Mouse (Mus musculus): ENCODE results near the gene Tmem248. TPM values are rescaled to one million over a fixed set of nuclear protein-coding genes. Genes with fewer than 3 reads are reported as not detected.
"Not testable (repeated sequence)": the region's sequence is repeated elsewhere in the genome, so short reads cannot be mapped to it uniquely, and the experiment has no call there.

Gene Tmem248
- polyA plus RNA-seq, 1 experiment from 2014 or later: 22.3 TPM

DNA sequence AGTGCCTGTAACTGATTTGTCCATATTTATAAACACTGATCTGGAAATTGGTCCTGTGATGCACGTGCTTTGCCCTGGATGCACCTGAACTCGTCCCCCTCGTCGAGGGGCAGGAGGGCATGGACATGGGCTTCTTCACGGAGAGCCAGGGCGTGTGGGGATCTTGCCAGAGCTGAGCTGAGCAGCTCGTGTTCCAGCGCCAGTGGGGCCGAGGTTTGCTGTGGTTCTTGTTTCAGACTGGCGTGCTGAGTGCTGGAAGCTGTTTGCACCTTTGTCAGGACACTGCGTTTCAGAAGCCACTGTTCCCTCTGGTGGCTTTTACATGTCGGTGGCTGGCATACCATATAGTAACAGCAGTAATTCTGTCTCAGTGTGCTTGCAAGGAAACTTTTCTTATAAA, 24.5 kb downstream of the Tmem248 start:
- 95% methylated on average over 12 of the region's 12 CpGs for WGBS
- H3K9ac ChIP-seq (replicated peaks; ENCODE audit: low read depth, low read length): no peak overlapping the region
- H3K9me3 ChIP-seq (ENCODE audit: control insufficient read depth, low read length): no peaks in the 10 kb centered on the region
- no peak for ATAC-seq
- H3K27ac ChIP-seq (ENCODE audit: low read length): no peak overlapping the region
- no peak overlapping the region for H3K4me2 ChIP-seq (ENCODE audit: low read length)
- H3K4me3 ChIP-seq (replicated peaks; ENCODE audit: low read length): no peak overlapping the region
- H3K36me3 ChIP-seq (ENCODE audit: control insufficient read depth, insufficient read depth): peaks cover 57% of the 10 kb centered on the region
- no peaks in the 10 kb centered on the region for H3K27me3 ChIP-seq (replicated peaks; ENCODE audit: control insufficient read depth, insufficient read depth, low read length)
- H3K4me1 ChIP-seq (replicated peaks; ENCODE audit: control insufficient read depth, insufficient read depth, low read length): no peaks in the 10 kb centered on the region

DNA sequence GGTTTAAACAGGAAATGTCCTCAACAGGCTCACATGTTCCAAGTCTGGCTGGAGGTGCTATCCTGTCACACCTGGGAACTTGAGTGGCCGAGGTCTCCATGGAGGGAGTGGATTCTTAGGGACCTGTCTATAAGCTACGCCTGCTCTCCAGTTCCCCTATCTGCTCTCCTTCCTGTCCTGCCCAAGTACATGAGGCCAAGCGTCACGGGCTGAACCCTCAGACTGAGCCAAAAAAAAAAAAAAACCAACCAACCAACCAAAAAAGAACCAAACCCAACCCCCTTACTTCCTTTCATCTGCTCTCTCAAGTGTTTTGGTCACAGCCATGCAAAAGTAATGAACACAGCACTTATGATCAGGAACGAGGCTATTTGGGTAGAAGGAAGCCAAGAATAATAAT, 30.9 kb downstream of the Tmem248 start:
- no peak overlapping the region for H3K27ac ChIP-seq (ENCODE audit: low read length)
- H3K36me3 ChIP-seq (ENCODE audit: control insufficient read depth, insufficient read depth): peaks cover 53% of the 10 kb centered on the region
- H3K4me3 ChIP-seq (replicated peaks; ENCODE audit: low read length): no peak overlapping the region
- H3K27me3 ChIP-seq (replicated peaks; ENCODE audit: control insufficient read depth, insufficient read depth, low read length): no peaks in the 10 kb centered on the region
- ATAC-seq: no peak
- H3K4me2 ChIP-seq (ENCODE audit: low read length): no peak overlapping the region
- no peaks in the 10 kb centered on the region for H3K4me1 ChIP-seq (replicated peaks; ENCODE audit: control insufficient read depth, insufficient read depth, low read length)
- WGBS: 88% methylated on average over 5 of the region's 5 CpGs
- H3K9ac ChIP-seq (replicated peaks; ENCODE audit: low read depth, low read length): no peak overlapping the region
- H3K9me3 ChIP-seq (ENCODE audit: control insufficient read depth, low read length): no peaks in the 10 kb centered on the region

DNA sequence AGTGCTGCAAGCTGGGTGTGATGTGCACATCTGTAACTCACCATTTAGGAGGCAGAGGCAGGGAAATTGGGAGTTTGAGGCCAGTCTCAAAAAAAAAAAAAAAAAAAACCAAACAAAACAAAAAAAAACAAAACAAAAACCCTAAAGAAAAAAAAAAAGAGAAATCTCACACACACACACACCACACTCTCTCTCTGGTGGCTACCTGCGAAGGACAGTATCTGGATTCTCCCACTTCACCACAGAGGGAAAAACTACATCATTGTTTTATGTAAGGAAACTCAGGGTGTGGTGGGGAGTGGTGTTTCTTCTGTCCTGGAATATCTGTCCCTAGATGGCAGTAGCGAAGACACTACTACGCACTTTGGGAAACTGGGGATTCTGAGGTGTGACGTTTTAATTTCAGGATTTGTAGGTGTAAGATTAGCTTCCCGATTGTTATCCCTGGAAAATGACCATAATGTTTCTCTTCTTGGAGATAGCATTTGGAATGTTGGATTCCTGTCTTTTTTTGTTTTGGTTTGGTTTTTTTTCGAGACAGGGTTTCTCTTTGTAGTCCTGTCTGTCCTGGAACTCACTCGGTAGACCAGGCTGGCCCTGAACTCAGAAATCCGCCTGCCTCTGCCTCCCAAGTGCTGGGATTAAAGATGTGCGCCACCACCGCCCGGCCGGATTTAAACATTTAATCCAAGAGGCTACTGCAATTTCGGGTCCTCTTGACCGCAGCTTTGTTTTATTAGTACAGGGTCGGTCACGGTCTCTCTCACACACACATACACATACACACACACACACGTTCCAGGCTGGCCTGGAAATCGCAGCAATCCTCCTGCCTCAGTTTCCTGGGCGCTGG, 37.5 kb downstream of the Tmem248 start:
- 22% methylated on average over 19 of the region's 19 CpGs for WGBS
- ATAC-seq: no peak
- peak overlapping the region; percentile 87 for H3K9ac ChIP-seq (replicated peaks; ENCODE audit: low read depth, low read length)
- H3K27me3 ChIP-seq (replicated peaks; ENCODE audit: control insufficient read depth, insufficient read depth, low read length): no peaks in the 10 kb centered on the region
- peak overlapping the region; percentile 87 for H3K27ac ChIP-seq (ENCODE audit: low read length)
- no peaks in the 10 kb centered on the region for H3K9me3 ChIP-seq (ENCODE audit: control insufficient read depth, low read length)
- H3K4me3 ChIP-seq (replicated peaks; ENCODE audit: low read length): peak overlapping the region; percentile 85
- peaks cover 31% of the 10 kb centered on the region for H3K4me1 ChIP-seq (replicated peaks; ENCODE audit: control insufficient read depth, insufficient read depth, low read length)
- peaks cover 11% of the 10 kb centered on the region for H3K36me3 ChIP-seq (ENCODE audit: control insufficient read depth, insufficient read depth)
- H3K4me2 ChIP-seq (ENCODE audit: low read length): peak overlapping the region; percentile 66

DNA sequence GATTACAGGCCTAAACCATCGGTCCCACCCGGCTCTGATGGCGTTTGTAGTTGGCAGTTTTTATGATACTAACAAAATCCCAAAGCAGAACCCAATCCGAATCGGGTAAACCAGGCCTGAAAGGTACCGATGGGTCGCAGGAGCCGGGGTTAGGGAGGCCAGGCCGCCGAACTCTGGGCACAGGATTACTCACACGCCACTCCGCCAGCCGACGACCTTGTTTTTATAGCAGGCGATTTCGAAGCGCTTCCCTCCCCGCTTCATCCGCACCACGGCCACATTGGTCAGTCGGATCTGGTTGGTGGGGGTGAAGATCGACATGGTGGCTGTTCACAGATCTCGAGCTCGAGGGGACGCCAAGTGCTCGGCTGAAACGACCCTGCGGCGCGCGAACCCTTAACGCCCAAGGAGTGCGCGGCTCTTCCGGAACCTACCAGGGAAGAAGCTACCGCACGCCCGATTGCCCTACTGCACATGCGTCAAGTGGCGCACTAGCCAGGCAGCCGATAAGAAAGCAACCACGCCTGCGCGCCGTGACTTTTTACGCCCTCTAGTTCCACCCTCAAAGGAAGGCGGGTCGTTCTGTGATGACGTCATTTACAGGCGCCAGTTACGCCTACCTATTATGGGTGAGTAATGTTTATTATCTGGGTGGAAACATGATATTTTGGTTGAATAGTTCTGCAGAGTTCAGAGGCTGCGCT, 38.3 kb downstream of the Tmem248 start, which contains the start of the genes Sbds and Tyw1:
Gene Sbds, minus strand, starts transcription at position 514 of the 704 bp plus-strand sequence.
Gene Tyw1, plus strand, starts transcription at position 603 of the 704 bp plus-strand sequence.
- peak; percentile 89 for ATAC-seq
- Histone ChIP-seq H3K9ac (replicated peaks; ENCODE audit: low read depth, low read length) (peak within 1 kb of the TSS; percentile 87), H3K27me3 (replicated peaks; ENCODE audit: control insufficient read depth, insufficient read depth, low read length) (no peaks in the 10 kb centered on the region), H3K4me2 (ENCODE audit: low read length) (peak within 1 kb of the TSS; percentile 73), H3K27ac (ENCODE audit: low read length) (peak within 1 kb of the TSS; percentile 87), H3K36me3 (ENCODE audit: control insufficient read depth, insufficient read depth) (peaks cover 6% of the 10 kb centered on the region), H3K9me3 (ENCODE audit: control insufficient read depth, low read length) (no peaks in the 10 kb centered on the region), H3K4me1 (replicated peaks; ENCODE audit: control insufficient read depth, insufficient read depth, low read length) (peaks cover 31% of the 10 kb centered on the region), H3K4me3 (replicated peaks; ENCODE audit: low read length) (peak within 1 kb of the TSS; percentile 85)
- WGBS: under 1% methylated on average over 52 of the region's 52 CpGs

DNA sequence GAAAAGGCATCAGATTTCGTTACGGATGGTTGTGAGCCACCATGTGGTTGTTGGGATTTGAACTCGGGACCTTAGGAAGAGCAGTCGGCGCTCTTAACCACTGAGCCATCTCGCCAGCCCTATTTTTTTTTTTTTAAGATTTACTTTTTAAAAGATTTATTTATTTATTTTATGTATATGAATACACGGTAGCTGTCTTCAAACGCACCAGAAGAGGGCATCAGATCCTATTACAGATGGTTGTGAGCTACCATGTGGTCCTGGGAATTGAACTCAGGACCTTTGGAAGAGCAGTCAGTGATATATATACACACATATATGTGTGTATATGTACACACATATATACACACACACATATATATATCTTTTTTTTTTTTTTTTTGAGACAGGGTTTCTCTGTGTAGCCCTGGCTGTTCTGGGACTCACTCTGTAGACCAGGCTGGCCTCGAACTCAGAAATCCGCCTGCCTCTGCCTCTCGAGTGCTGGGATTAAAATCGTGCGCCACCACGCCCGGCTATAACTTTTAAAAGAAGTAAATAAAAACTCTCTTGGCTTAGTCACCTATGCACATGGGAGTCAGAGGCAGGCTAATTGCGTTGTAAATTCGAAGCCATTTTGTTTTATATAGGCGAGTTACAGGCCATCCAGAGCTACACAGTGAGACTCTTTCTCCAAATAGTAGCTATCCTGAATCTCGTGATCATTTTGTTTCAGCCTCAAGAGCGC, 39.1 kb downstream of the Tmem248 start:
- Histone ChIP-seq H3K4me3 (replicated peaks; ENCODE audit: low read length) (peak overlapping the region; percentile 85), H3K9ac (replicated peaks; ENCODE audit: low read depth, low read length) (0 out of 2 replicates have a peak overlapping the region, but pooled peaks have one; percentile 33), H3K4me1 (replicated peaks; ENCODE audit: control insufficient read depth, insufficient read depth, low read length) (peaks cover 31% of the 10 kb centered on the region), H3K27ac (ENCODE audit: low read length) (0 out of 2 replicates have a peak overlapping the region, but pooled peaks have one; percentile 35), H3K4me2 (ENCODE audit: low read length) (peak overlapping the region; percentile 73)
- H3K9me3 ChIP-seq (ENCODE audit: control insufficient read depth, low read length); ATAC-seq; H3K27me3 ChIP-seq (replicated peaks; ENCODE audit: control insufficient read depth, insufficient read depth, low read length); H3K36me3 ChIP-seq (ENCODE audit: control insufficient read depth, insufficient read depth): not testable (repeated sequence)
- 33% methylated on average over 20 of the region's 20 CpGs for WGBS

DNA sequence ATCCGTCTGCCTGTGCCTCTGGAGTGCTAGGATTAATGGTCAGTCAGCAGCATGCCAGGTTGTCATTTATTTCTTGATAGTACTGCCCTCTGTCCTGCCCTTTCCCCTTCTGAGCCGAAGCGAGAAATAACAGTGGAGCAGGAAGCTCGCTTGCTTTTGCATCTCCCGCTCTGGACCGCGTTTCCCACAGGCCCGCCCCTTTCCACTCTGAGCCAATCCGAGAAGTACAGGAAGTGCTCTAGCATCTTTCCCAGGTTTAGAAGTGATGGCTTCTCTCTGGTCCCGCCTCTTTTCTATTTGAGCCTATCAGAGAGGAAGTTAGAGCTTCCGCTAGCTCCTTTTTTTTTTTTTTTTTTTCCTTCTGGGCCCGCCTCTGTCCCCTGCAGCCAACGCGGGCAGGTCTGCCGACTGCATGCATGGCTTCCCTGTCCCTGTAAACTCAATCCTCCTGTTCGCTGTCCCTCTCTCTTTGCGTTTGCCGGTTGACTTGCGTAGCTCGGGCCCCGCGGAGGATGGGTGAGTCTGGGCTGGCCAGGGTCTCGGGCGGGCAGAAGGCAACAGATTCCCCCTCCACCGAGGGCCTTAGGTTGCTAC, 39.9 kb downstream of the Tmem248 start:
- H3K9me3 ChIP-seq (ENCODE audit: control insufficient read depth, low read length): no peaks in the 10 kb centered on the region
- peak overlapping the region; percentile 63 for H3K9ac ChIP-seq (replicated peaks; ENCODE audit: low read depth, low read length)
- H3K27ac ChIP-seq (ENCODE audit: low read length): peak overlapping the region; percentile 76
- peaks cover 31% of the 10 kb centered on the region for H3K4me1 ChIP-seq (replicated peaks; ENCODE audit: control insufficient read depth, insufficient read depth, low read length)
- peak; percentile 97 for ATAC-seq
- H3K4me3 ChIP-seq (replicated peaks; ENCODE audit: low read length): peak overlapping the region; percentile 58
- peaks cover 2% of the 10 kb centered on the region; the same call in 1 of the 2 replicates for H3K36me3 ChIP-seq (ENCODE audit: control insufficient read depth, insufficient read depth)
- no peaks in the 10 kb centered on the region for H3K27me3 ChIP-seq (replicated peaks; ENCODE audit: control insufficient read depth, insufficient read depth, low read length)
- peak overlapping the region; percentile 83 for H3K4me2 ChIP-seq (ENCODE audit: low read length)
- 0% methylated on average over 24 of the region's 25 CpGs for WGBS

DNA sequence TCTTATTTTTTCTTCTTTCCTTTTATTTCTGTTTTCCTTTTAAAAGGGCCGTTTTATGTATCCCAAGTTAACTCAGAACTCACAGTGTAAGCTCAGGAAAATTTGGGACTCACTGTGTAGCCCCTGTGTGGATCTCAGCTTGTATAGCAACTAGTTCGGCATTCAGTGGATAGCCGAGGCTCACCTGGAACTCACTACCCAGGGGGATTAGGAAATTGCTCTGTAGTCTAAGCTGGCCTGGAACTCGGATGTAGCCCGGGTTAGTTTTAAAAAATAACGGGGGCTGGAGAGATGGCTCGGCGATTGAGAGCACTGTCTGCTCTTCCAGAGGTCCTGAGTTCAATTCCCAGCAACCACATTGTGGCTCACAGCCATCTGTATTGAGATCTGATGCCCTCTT, 40.4 kb downstream of the Tmem248 start:
- peak overlapping the region; percentile 58 for H3K4me3 ChIP-seq (replicated peaks; ENCODE audit: low read length)
- no peaks in the 10 kb centered on the region for H3K9me3 ChIP-seq (ENCODE audit: control insufficient read depth, low read length)
- peak overlapping the region; percentile 83 for H3K4me2 ChIP-seq (ENCODE audit: low read length)
- H3K27ac ChIP-seq (ENCODE audit: low read length): peak overlapping the region; percentile 76
- H3K4me1 ChIP-seq (replicated peaks; ENCODE audit: control insufficient read depth, insufficient read depth, low read length): peaks cover 31% of the 10 kb centered on the region
- H3K9ac ChIP-seq (replicated peaks; ENCODE audit: low read depth, low read length): peak overlapping the region; percentile 63
- ATAC-seq: no peak
- H3K27me3 ChIP-seq (replicated peaks; ENCODE audit: control insufficient read depth, insufficient read depth, low read length): no peaks in the 10 kb centered on the region
- H3K36me3 ChIP-seq (ENCODE audit: control insufficient read depth, insufficient read depth): peaks cover under 1% of the 10 kb centered on the region; the same call in 1 of the 2 replicates
- WGBS: 6% methylated on average over 8 of the region's 8 CpGs

DNA sequence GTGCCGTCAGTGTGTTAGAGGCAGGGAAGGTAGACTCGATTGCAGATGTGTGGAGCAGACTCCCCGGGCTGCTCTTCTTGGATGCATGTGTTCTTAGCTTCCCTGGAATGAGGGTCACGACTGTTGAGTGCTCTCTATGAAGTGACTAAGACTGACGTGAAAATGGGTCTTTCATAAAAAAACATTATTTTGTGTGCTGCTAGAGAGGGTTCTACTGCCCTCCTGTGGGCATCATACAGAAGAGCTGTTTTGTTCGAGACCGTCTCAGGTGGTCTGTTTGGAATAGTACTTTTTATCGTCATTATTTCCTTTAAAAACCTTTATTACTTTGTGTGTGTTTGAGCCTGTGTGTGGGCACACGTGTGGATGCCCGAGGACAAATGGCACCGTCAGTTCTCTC, 46.6 kb downstream of the Tmem248 start:
- Histone ChIP-seq H3K27ac (ENCODE audit: low read length) (no peak overlapping the region), H3K36me3 (ENCODE audit: control insufficient read depth, insufficient read depth) (peaks cover 14% of the 10 kb centered on the region), H3K4me3 (replicated peaks; ENCODE audit: low read length) (no peak overlapping the region), H3K4me2 (ENCODE audit: low read length) (no peak overlapping the region), H3K9ac (replicated peaks; ENCODE audit: low read depth, low read length) (no peak overlapping the region), H3K27me3 (replicated peaks; ENCODE audit: control insufficient read depth, insufficient read depth, low read length) (no peaks in the 10 kb centered on the region), H3K4me1 (replicated peaks; ENCODE audit: control insufficient read depth, insufficient read depth, low read length) (no peaks in the 10 kb centered on the region), H3K9me3 (ENCODE audit: control insufficient read depth, low read length) (no peaks in the 10 kb centered on the region)
- no peak for ATAC-seq
- 78% methylated on average over 11 of the region's 11 CpGs for WGBS

Data from forebrain, embryonic 16.5 days (tissue).